Mouse (Mus musculus): ENCODE measurements around the gene Pla2g12b. TPM values are rescaled to one million over a fixed set of nuclear protein-coding genes. Genes with fewer than 3 reads are reported as not detected.

Gene Pla2g12b
- polyA plus RNA-seq, 1 experiment from 2014 or later, result 62.2 TPM

- H3K4me3 ChIP-seq (ENCODE audit: low read length), result no peak overlapping the region
- no peaks in the 10 kb centered on the region for H3K27me3 ChIP-seq (replicated peaks; ENCODE audit: control insufficient read depth, insufficient read depth, low read length)
- H3K36me3 ChIP-seq (ENCODE audit: control insufficient read depth, insufficient read depth, low read length), result no peaks in the 10 kb centered on the region
- no peak overlapping the region for H3K27ac ChIP-seq (ENCODE audit: low read length)
- H3K9ac ChIP-seq (ENCODE audit: low read depth, low read length), result no peak overlapping the region
- 0 out of 2 replicates have a peak, but pooled peaks have one; percentile 6 for ATAC-seq
- 66% methylated on average over 16 of the region's 16 CpGs for WGBS
- no peaks in the 10 kb centered on the region for H3K9me3 ChIP-seq (ENCODE audit: control insufficient read depth, low read length)
- no peak overlapping the region for H3K4me2 ChIP-seq (ENCODE audit: low read depth, low read length)
- peaks cover 8% of the 10 kb centered on the region for H3K4me1 ChIP-seq (ENCODE audit: control insufficient read depth, insufficient read depth, low read length)
These were observed 26.1 kb downstream of the Pla2g12b start for GRCm38 (mm10) chr10:59429448-59430135.

DNA sequence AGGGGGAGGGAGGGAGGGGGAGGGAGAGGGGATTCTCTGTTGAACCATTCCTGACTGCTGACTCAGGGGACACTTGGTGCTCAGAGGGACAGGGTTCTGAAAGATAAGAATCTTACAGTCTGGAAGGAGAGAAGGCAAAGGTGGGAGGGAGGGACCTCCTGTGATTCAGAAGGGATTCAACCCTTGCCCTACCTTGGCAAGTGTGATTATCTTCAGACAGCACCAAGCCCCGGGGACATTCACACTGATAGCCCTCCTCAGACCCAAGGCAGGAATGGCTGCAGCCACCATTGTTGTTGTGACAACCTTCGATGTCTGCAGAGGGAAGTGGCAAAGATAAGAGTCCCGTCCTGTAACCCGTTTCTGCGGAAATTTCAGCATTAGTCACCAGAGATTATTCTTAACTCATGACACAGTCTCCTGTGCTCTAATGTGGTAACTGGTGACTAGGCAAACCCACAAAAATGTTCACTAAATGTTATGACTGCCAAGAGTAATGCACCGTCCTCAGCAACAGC lies 27.3 kb downstream of the Pla2g12b start:
- Histone ChIP-seq H3K4me2 (ENCODE audit: low read depth, low read length) (0 out of 2 replicates have a peak overlapping the region, but pooled peaks have one; percentile 12), H3K27ac (ENCODE audit: low read length) (no peak overlapping the region), H3K36me3 (ENCODE audit: control insufficient read depth, insufficient read depth, low read length) (no peaks in the 10 kb centered on the region), H3K9ac (ENCODE audit: low read depth, low read length) (no peak overlapping the region), H3K27me3 (replicated peaks; ENCODE audit: control insufficient read depth, insufficient read depth, low read length) (no peaks in the 10 kb centered on the region), H3K4me3 (ENCODE audit: low read length) (no peak overlapping the region), H3K9me3 (ENCODE audit: control insufficient read depth, low read length) (no peaks in the 10 kb centered on the region), H3K4me1 (ENCODE audit: control insufficient read depth, insufficient read depth, low read length) (peaks cover 8% of the 10 kb centered on the region)
- peak; percentile 88 for ATAC-seq
- 51% methylated on average over 6 of the region's 6 CpGs for WGBS

DNA sequence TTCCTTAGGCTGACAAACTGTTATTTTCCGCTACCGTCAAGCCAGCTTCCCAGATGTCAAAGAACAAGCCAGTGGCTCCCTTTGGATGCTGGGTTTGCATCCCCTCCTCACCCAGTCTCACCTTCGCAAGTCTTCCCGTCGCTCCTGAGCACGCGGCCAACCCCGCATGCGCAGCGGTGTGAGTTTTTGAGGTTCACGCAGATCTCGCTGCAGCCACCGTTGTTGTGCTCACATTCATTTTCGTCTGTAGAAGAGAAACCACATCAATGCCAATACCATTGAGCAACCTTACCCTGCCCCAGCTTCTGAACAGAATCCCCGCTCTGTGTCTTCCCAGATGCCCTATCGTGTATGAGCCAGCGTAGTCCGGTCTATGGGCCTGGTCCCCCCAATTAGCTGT lies 32.3 kb downstream of the Pla2g12b start:
- Histone ChIP-seq H3K36me3 (ENCODE audit: control insufficient read depth, insufficient read depth, low read length) (no peaks in the 10 kb centered on the region), H3K4me3 (ENCODE audit: low read length) (no peak overlapping the region), H3K4me2 (ENCODE audit: low read depth, low read length) (no peak overlapping the region), H3K4me1 (ENCODE audit: control insufficient read depth, insufficient read depth, low read length) (no peaks in the 10 kb centered on the region), H3K9me3 (ENCODE audit: control insufficient read depth, low read length) (no peaks in the 10 kb centered on the region), H3K27ac (ENCODE audit: low read length) (no peak overlapping the region), H3K27me3 (replicated peaks; ENCODE audit: control insufficient read depth, insufficient read depth, low read length) (no peaks in the 10 kb centered on the region), H3K9ac (ENCODE audit: low read depth, low read length) (no peak overlapping the region)
- ATAC-seq, result no peak
- 95% methylated on average over 18 of the region's 18 CpGs for WGBS

DNA sequence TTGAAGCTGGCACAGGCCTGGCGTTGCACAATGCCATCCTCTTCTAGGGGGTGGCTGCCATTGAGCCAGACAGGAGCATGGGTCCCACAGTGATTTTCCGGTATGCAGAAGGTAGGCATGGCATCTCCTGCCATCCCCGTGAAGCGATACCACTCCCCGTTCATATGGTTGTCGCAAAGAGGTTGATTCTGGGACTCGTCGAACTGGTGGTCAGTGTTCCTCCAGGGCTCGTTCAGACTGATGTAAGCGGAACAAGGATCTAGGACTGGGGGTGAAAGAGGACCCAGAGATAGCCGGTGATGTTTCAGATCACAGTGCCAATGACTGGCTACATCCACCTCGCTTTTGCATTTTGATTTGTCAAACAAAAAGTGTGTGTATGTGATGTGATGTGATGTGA lies 35.2 kb downstream of the Pla2g12b start:
- ATAC-seq, result no peak
- Histone ChIP-seq H3K4me1 (ENCODE audit: control insufficient read depth, insufficient read depth, low read length) (peaks cover 5% of the 10 kb centered on the region; the same call in 1 of the 2 replicates), H3K27me3 (replicated peaks; ENCODE audit: control insufficient read depth, insufficient read depth, low read length) (no peaks in the 10 kb centered on the region), H3K27ac (ENCODE audit: low read length) (no peak overlapping the region), H3K36me3 (ENCODE audit: control insufficient read depth, insufficient read depth, low read length) (no peaks in the 10 kb centered on the region), H3K4me3 (ENCODE audit: low read length) (no peak overlapping the region), H3K9ac (ENCODE audit: low read depth, low read length) (no peak overlapping the region), H3K4me2 (ENCODE audit: low read depth, low read length) (no peak overlapping the region), H3K9me3 (ENCODE audit: control insufficient read depth, low read length) (no peaks in the 10 kb centered on the region)
- 92% methylated on average over 12 of the region's 12 CpGs for WGBS

GRCm38 (mm10) chr10:59439508-59439931 lies 36.1 kb downstream of the Pla2g12b start:
- Histone ChIP-seq H3K4me1 (ENCODE audit: control insufficient read depth, insufficient read depth, low read length) (peaks cover 5% of the 10 kb centered on the region; the same call in 1 of the 2 replicates), H3K9me3 (ENCODE audit: control insufficient read depth, low read length) (no peaks in the 10 kb centered on the region), H3K9ac (ENCODE audit: low read depth, low read length) (no peak overlapping the region), H3K4me3 (ENCODE audit: low read length) (no peak overlapping the region), H3K4me2 (ENCODE audit: low read depth, low read length) (no peak overlapping the region), H3K27ac (ENCODE audit: low read length) (no peak overlapping the region), H3K27me3 (replicated peaks; ENCODE audit: control insufficient read depth, insufficient read depth, low read length) (no peaks in the 10 kb centered on the region), H3K36me3 (ENCODE audit: control insufficient read depth, insufficient read depth, low read length) (no peaks in the 10 kb centered on the region)
- 43% methylated on average over 5 of the region's 5 CpGs for WGBS
- no peak for ATAC-seq

DNA sequence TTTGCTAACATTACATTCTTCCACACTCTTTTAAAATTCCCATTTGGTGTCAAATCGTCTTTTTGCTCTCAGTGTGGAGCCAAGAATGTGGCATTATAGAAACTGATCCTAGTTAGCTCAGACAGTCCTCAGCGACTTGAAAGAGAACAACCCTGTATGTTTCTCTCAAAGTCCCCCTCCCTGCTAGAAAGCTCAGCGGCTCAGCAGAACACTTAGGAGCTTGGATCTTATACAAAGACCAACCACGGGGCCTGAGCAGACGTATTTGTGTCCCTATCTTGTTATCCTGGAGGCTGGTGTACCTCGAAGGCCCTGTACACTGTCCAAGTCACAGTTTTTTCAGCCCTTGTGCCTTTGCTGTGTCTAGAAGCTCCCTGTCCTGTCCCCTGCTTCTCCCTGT lies 36.7 kb downstream of the Pla2g12b start:
- no peak overlapping the region for H3K27ac ChIP-seq (ENCODE audit: low read length)
- H3K4me3 ChIP-seq (ENCODE audit: low read length), result no peak overlapping the region
- H3K4me1 ChIP-seq (ENCODE audit: control insufficient read depth, insufficient read depth, low read length), result peaks cover 5% of the 10 kb centered on the region; the same call in 1 of the 2 replicates
- ATAC-seq, result no peak
- no peaks in the 10 kb centered on the region for H3K9me3 ChIP-seq (ENCODE audit: control insufficient read depth, low read length)
- 58% methylated on average over 6 of the region's 6 CpGs for WGBS
- no peaks in the 10 kb centered on the region for H3K36me3 ChIP-seq (ENCODE audit: control insufficient read depth, insufficient read depth, low read length)
- H3K4me2 ChIP-seq (ENCODE audit: low read depth, low read length), result no peak overlapping the region
- H3K27me3 ChIP-seq (replicated peaks; ENCODE audit: control insufficient read depth, insufficient read depth, low read length), result no peaks in the 10 kb centered on the region
- no peak overlapping the region for H3K9ac ChIP-seq (ENCODE audit: low read depth, low read length)

GRCm38 (mm10) chr10:59441735-59442134 lies 38.3 kb downstream of the Pla2g12b start, which contains the start of gene Oit3:
Gene Oit3 (minus strand): TSS chr10:59441778.
- Histone ChIP-seq H3K36me3 (ENCODE audit: control insufficient read depth, insufficient read depth, low read length) (no peaks in the 10 kb centered on the region), H3K27me3 (replicated peaks; ENCODE audit: control insufficient read depth, insufficient read depth, low read length) (no peaks in the 10 kb centered on the region), H3K9ac (ENCODE audit: low read depth, low read length) (no peak within 1 kb of the TSS), H3K9me3 (ENCODE audit: control insufficient read depth, low read length) (no peaks in the 10 kb centered on the region), H3K4me1 (ENCODE audit: control insufficient read depth, insufficient read depth, low read length) (peaks cover 5% of the 10 kb centered on the region; the same call in 1 of the 2 replicates), H3K4me3 (ENCODE audit: low read length) (no peak within 1 kb of the TSS), H3K27ac (ENCODE audit: low read length) (no peak within 1 kb of the TSS), H3K4me2 (ENCODE audit: low read depth, low read length) (no peak within 1 kb of the TSS)
- ATAC-seq, result no peak
- WGBS, result 83% methylated on average over 11 of the region's 11 CpGs

- Histone ChIP-seq H3K36me3 (ENCODE audit: control insufficient read depth, insufficient read depth, low read length) (no peaks in the 10 kb centered on the region), H3K4me2 (ENCODE audit: low read depth, low read length) (no peak overlapping the region), H3K9ac (ENCODE audit: low read depth, low read length) (no peak overlapping the region), H3K4me3 (ENCODE audit: low read length) (no peak overlapping the region), H3K9me3 (ENCODE audit: control insufficient read depth, low read length) (no peaks in the 10 kb centered on the region), H3K27ac (ENCODE audit: low read length) (no peak overlapping the region), H3K27me3 (replicated peaks; ENCODE audit: control insufficient read depth, insufficient read depth, low read length) (no peaks in the 10 kb centered on the region), H3K4me1 (ENCODE audit: control insufficient read depth, insufficient read depth, low read length) (peaks cover 5% of the 10 kb centered on the region; the same call in 1 of the 2 replicates)
- WGBS, result 12% methylated on average over 7 of the region's 7 CpGs
- ATAC-seq, result no peak
These were observed 39.8 kb downstream of the Pla2g12b start for GRCm38 (mm10) chr10:59443212-59443611.

DNA sequence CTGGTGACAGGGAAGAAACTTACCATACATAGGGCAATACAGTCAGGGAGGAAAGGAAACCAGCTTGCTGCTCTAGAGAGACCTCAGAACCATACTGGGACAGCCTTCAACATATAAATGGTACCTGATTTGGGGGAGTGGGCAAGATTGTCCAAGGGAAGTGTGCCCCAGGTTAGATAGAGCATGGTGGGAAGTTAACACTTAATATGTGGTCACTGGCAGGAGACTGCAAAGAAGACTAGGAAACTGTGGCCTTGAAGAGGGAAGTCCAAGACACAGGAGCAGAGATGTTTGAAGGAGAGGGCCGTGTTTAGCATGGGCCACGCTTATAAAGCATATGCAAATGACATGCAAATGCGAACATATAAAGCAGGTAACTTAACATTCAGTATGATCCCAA lies 40.6 kb downstream of the Pla2g12b start:
- WGBS, result 77% methylated on average over 3 of the region's 3 CpGs
- H3K27ac ChIP-seq (ENCODE audit: low read length), result no peak overlapping the region
- H3K4me1 ChIP-seq (ENCODE audit: control insufficient read depth, insufficient read depth, low read length), result peaks cover 5% of the 10 kb centered on the region; the same call in 1 of the 2 replicates
- H3K4me3 ChIP-seq (ENCODE audit: low read length), result no peak overlapping the region
- H3K27me3 ChIP-seq (replicated peaks; ENCODE audit: control insufficient read depth, insufficient read depth, low read length), result no peaks in the 10 kb centered on the region
- H3K9me3 ChIP-seq (ENCODE audit: control insufficient read depth, low read length), result no peaks in the 10 kb centered on the region
- no peak overlapping the region for H3K4me2 ChIP-seq (ENCODE audit: low read depth, low read length)
- ATAC-seq, result no peak
- 0 out of 2 replicates have a peak, but pooled peaks cover 6% of the 10 kb centered on the region for H3K36me3 ChIP-seq (ENCODE audit: control insufficient read depth, insufficient read depth, low read length)
- no peak overlapping the region for H3K9ac ChIP-seq (ENCODE audit: low read depth, low read length)

Measured in intestine, embryonic 16.5 days (tissue).